Mouse (Mus musculus): ENCODE measurements at regions not wholly inside any gene's neighbourhood (a gene's known extent, or its start where the extent isn't known, plus 50 kb on each side); places are given as distances from the start of the nearest gene placed in this dataset.
"Not testable (repeated sequence)": the region's sequence is repeated elsewhere in the genome, so short reads cannot be mapped to it uniquely, and the experiment has no call there.

GRCm38 (mm10) chr4:64432097-64432496 lies 385.3 kb upstream of the Tnc start:
- H3K36me3 ChIP-seq (ENCODE audit: control insufficient read depth, insufficient read depth, low read length): no peaks in the 10 kb centered on the region
- H3K4me1 ChIP-seq (ENCODE audit: control insufficient read depth, insufficient read depth, insufficient read length): no peaks in the 10 kb centered on the region
- no peak overlapping the region for H3K4me3 ChIP-seq (ENCODE audit: extremely low read depth, insufficient read depth, insufficient read length)
- TF ChIP-seq POLR2A (IDR thresholded peaks at IDR 0.05; ENCODE audit: low read depth, low read length) (no peak), CTCF (IDR thresholded peaks at IDR 0.05; ENCODE audit: extremely low read depth, insufficient read depth, insufficient read length, insufficient replicate concordance) (no peak)
- no peaks in the 10 kb centered on the region for H3K27me3 ChIP-seq (ENCODE audit: control insufficient read depth, insufficient read depth, low read length)
- no peak for DNase-seq (ENCODE audit: low read depth in 1 of 2, low spot score in 2 of 2)
- no peak overlapping the region for H3K27ac ChIP-seq (ENCODE audit: insufficient read depth, low read length)
- 78% methylated on average over 1 of the region's 1 CpGs for whole genome bisulfite sequencing

GRCm38 (mm10) chr4:64437744-64438594 lies 391.2 kb upstream of the Tnc start:
- H3K4me3 ChIP-seq (ENCODE audit: extremely low read depth, insufficient read depth, insufficient read length): no peak overlapping the region
- no peak for TF ChIP-seq POLR2A (IDR thresholded peaks at IDR 0.05; ENCODE audit: low read depth, low read length)
- no peak for TF ChIP-seq CTCF (IDR thresholded peaks at IDR 0.05; ENCODE audit: extremely low read depth, insufficient read depth, insufficient read length, insufficient replicate concordance)
- no peaks in the 10 kb centered on the region for H3K36me3 ChIP-seq (ENCODE audit: control insufficient read depth, insufficient read depth, low read length)
- DNase-seq (ENCODE audit: low read depth in 1 of 2, low spot score in 2 of 2): no peak
- no peak overlapping the region for H3K27ac ChIP-seq (ENCODE audit: insufficient read depth, low read length)
- H3K4me1 ChIP-seq (ENCODE audit: control insufficient read depth, insufficient read depth, insufficient read length): no peaks in the 10 kb centered on the region
- 77% methylated on average over 13 of the region's 13 CpGs for WGBS
- no peaks in the 10 kb centered on the region for H3K27me3 ChIP-seq (ENCODE audit: control insufficient read depth, insufficient read depth, low read length)

- DNase-seq (ENCODE audit: low read depth in 1 of 2, low spot score in 2 of 2): no peak
- Histone ChIP-seq H3K27ac (ENCODE audit: insufficient read depth, low read length) (no peak overlapping the region), H3K4me1 (ENCODE audit: control insufficient read depth, insufficient read depth, insufficient read length) (no peaks in the 10 kb centered on the region), H3K36me3 (ENCODE audit: control insufficient read depth, insufficient read depth, low read length) (no peaks in the 10 kb centered on the region), H3K4me3 (ENCODE audit: extremely low read depth, insufficient read depth, insufficient read length) (no peak overlapping the region; the same call in 1 of the 2 replicates), H3K27me3 (ENCODE audit: control insufficient read depth, insufficient read depth, low read length) (no peaks in the 10 kb centered on the region)
- TF ChIP-seq CTCF (IDR thresholded peaks at IDR 0.05; ENCODE audit: extremely low read depth, insufficient read depth, insufficient read length, insufficient replicate concordance): no peak
- TF ChIP-seq POLR2A (IDR thresholded peaks at IDR 0.05; ENCODE audit: low read depth, low read length): no peak
- 13% methylated on average over 1 of the region's 1 CpGs for WGBS
Measured at GRCm38 (mm10) chr4:64451442-64451841, 404.6 kb upstream of the Tnc start.

- Histone ChIP-seq H3K27me3 (ENCODE audit: control insufficient read depth, insufficient read depth, low read length) (no peaks in the 10 kb centered on the region), H3K36me3 (ENCODE audit: control insufficient read depth, insufficient read depth, low read length) (no peaks in the 10 kb centered on the region), H3K27ac (ENCODE audit: insufficient read depth, low read length) (no peak overlapping the region), H3K4me3 (ENCODE audit: extremely low read depth, insufficient read depth, insufficient read length) (no peak overlapping the region), H3K4me1 (ENCODE audit: control insufficient read depth, insufficient read depth, insufficient read length) (no peaks in the 10 kb centered on the region)
- DNase-seq (ENCODE audit: low read depth in 1 of 2, low spot score in 2 of 2): no peak
- no peak for TF ChIP-seq POLR2A (IDR thresholded peaks at IDR 0.05; ENCODE audit: low read depth, low read length)
- no peak for TF ChIP-seq CTCF (IDR thresholded peaks at IDR 0.05; ENCODE audit: extremely low read depth, insufficient read depth, insufficient read length, insufficient replicate concordance)
- WGBS: 79% methylated on average over 1 of the region's 1 CpGs
Measured at GRCm38 (mm10) chr4:64451946-64452345, 405.1 kb upstream of the Tnc start.

- Histone ChIP-seq H3K36me3 (ENCODE audit: control insufficient read depth, insufficient read depth, low read length) (no peaks in the 10 kb centered on the region), H3K27me3 (ENCODE audit: control insufficient read depth, insufficient read depth, low read length) (no peaks in the 10 kb centered on the region), H3K4me1 (ENCODE audit: control insufficient read depth, insufficient read depth, insufficient read length) (no peaks in the 10 kb centered on the region), H3K27ac (ENCODE audit: insufficient read depth, low read length) (no peak overlapping the region), H3K4me3 (ENCODE audit: extremely low read depth, insufficient read depth, insufficient read length) (no peak overlapping the region)
- DNase-seq (ENCODE audit: low read depth in 1 of 2, low spot score in 2 of 2): no peak
- 94% methylated on average over 1 of the region's 1 CpGs for WGBS
- no peak for TF ChIP-seq POLR2A (IDR thresholded peaks at IDR 0.05; ENCODE audit: low read depth, low read length)
- TF ChIP-seq CTCF (IDR thresholded peaks at IDR 0.05; ENCODE audit: extremely low read depth, insufficient read depth, insufficient read length, insufficient replicate concordance): no peak
Measured at GRCm38 (mm10) chr4:64492260-64492962, 445.6 kb upstream of the Tnc start.

GRCm38 (mm10) chr4:64497759-64498158 lies 450.9 kb upstream of the Tnc start:
- not testable (repeated sequence) for H3K27ac ChIP-seq (ENCODE audit: insufficient read depth, low read length); H3K4me1 ChIP-seq (ENCODE audit: control insufficient read depth, insufficient read depth, insufficient read length); H3K36me3 ChIP-seq (ENCODE audit: control insufficient read depth, insufficient read depth, low read length); H3K4me3 ChIP-seq (ENCODE audit: extremely low read depth, insufficient read depth, insufficient read length); H3K27me3 ChIP-seq (ENCODE audit: control insufficient read depth, insufficient read depth, low read length)
- DNase-seq (ENCODE audit: low read depth in 1 of 2, low spot score in 2 of 2): peak in 1 of 2 experiments; percentile 65
